Mouse (Mus musculus) heart, postnatal 0 days (tissue): Measurements from ENCODE around the gene Vmn1r188.

Source experiments
- CTCF ChIP-seq: IDR thresholded peaks from 2 replicates; pipeline ENCODE4 v1.5.1; 2016; ENCODE audit warnings: antibody characterized with exemption, control low read depth, low read depth
- EP300 ChIP-seq: IDR thresholded peaks from 2 replicates; pipeline ENCODE4 v1.6.1; 2016; ENCODE audit warnings: antibody characterized with exemption, low read depth

DNA sequence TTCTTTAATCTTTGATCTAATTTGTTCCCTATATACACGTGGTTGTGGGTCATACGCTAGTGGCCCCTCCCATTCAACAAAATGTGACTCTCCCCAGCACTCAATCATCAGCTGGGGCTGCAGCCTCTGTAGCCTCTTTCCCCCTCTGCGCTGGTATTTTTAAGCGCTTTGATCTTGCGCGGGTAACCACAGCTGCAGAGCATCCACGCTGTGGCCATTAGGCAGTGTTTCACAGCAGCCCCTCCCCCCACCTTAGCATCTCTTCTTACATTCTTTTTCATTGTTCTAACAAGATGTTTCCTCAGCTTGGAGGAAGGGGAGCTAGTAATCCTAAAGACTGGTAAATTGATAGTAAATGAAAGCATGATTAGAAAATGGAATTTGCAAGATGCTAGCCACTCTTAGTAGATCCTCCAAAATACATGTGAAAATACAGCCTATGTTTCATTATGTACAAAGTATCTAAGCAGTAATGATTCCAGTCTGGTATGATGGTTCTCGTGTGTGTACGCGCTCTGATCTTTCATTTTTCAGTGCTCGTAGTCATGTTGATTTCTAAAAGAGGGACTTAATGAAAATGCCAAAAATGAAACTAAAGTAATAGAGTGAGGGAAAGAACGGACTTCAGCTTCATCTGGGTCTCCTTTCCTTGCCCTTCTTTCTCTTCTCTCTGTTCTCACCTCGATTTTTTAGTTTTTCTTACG lies 34.4 kb upstream of the Vmn1r188 start:
- no peak for TF ChIP-seq CTCF
- no peak for TF ChIP-seq EP300
